Mouse (Mus musculus) midbrain, embryonic 10.5 days (tissue): ENCODE results near the gene Mrpl50. TPM values are rescaled to one million over a fixed set of nuclear protein-coding genes. Genes with fewer than 3 reads are reported as not detected.

Source experiments
- DNase-seq: peaks from one replicate; pipeline ENCODE4 v3.0.0-alpha.2; 2017; ENCODE audit warnings: low spot score
- H3K27ac ChIP-seq: fragments of 300-500 bp; sonication (generic); replicated peaks from 2 replicates; pipeline ENCODE4 v1.5.1; 2016; ENCODE audit warnings: mild to moderate bottlenecking
- H3K27me3 ChIP-seq: fragments of 300-500 bp; sonication (generic); 2 replicates; pipeline ENCODE4 v1.6.1; 2016; ENCODE audit warnings: low read depth, mild to moderate bottlenecking; ENCODE audit not compliant: poor library complexity, severe bottlenecking
- H3K36me3 ChIP-seq: fragments of 300-500 bp; sonication (generic); 2 replicates; pipeline ENCODE4 v1.6.1; 2016; ENCODE audit warnings: mild to moderate bottlenecking, moderate library complexity
- H3K4me1 ChIP-seq: fragments of 300-500 bp; sonication (generic); 2 replicates; pipeline ENCODE4 v1.6.1; 2016
- H3K4me3 ChIP-seq: fragments of 300-500 bp; sonication (generic); 2 replicates; pipeline ENCODE4 v1.5.1; 2016; ENCODE audit warnings: mild to moderate bottlenecking, moderate library complexity
- H3K9me3 ChIP-seq: fragments of 300-500 bp; sonication (generic); replicated peaks from 2 replicates; pipeline ENCODE4 v1.6.1; 2016; ENCODE audit warnings: mild to moderate bottlenecking
- WGBS: fragments of 180-500 bp; shearing (Covaris S2); methylation state at CpG from one replicate; pipeline ENCODE4 v1.1.7; 2016; 5-methylcytosine and 5-hydroxymethylcytosine counted together
- polyA plus RNA-seq: library from polyadenylated mRNA; unstranded; fragments of >200 nt; fragmentation: Nextera tagmentation; extraction: Ambion mirVana; gene quantifications from 2 replicates; pipeline ENCODE4 v1.2.1, GENCODE M21; 2016

Gene Mrpl50
- 85.6 and 86.3 TPM in 2 replicates for polyA plus RNA-seq

DNA sequence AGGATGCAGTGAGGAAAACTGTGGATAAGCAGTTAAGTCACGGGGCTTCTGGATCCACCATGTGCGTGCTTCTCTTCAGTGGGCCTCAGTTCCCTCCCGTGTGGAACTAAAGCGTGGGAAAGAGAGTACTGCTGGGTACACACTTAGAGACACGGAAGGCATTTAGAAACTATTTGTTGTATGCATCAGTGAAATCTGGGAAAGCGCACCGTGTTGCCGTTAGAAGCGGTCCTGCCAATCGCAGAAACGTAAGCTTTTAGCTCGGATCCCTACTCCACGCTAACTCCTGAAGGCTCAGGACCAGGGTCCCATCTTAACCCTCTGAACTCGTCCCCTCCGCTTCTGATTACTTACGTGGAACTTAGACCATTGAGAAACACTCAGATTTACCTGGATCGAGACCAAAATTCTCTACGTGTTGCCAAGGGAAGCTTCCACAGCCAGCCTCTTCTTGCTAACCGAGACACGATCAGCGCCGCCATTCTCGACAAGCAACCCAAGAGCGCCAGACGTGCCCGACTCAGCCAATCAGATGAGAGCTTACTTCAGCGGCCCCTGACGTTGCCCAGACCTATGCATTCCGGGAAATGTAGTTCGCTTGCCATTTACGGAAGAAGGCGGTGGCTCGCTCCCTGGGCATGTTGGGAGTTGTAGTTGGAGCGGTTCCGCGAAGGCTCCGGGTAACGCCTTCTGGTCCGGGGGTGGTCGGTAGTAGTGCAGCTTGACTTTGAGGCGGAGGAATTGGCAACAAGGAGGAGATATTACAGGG, at the start of gene Mrpl50, which contains the start of gene Zfp189:
Gene Mrpl50, minus strand, starts transcription at position 522 of the 769 bp plus-strand sequence.
Gene Zfp189, plus strand, starts transcription at position 605 of the 769 bp plus-strand sequence.
- H3K9me3 ChIP-seq = no peaks in the 10 kb centered on the region
- H3K4me1 ChIP-seq = peaks cover 29% of the 10 kb centered on the region
- H3K36me3 ChIP-seq = peaks cover 46% of the 10 kb centered on the region
- no peaks in the 10 kb centered on the region for H3K27me3 ChIP-seq
- peak; percentile 94 for DNase-seq
- H3K27ac ChIP-seq = peak within 1 kb of the TSS; percentile 90
- H3K4me3 ChIP-seq = peak within 1 kb of the TSS; percentile 75
- under 1% methylated on average over 41 of the region's 41 CpGs for WGBS

GRCm38 (mm10) chr4:49567613-49568012, 46.7 kb upstream of the Mrpl50 start:
- no peak overlapping the region for H3K27ac ChIP-seq
- H3K4me3 ChIP-seq = no peak overlapping the region
- 23% methylated on average over 3 of the region's 3 CpGs for WGBS
- no peaks in the 10 kb centered on the region for H3K9me3 ChIP-seq
- no peaks in the 10 kb centered on the region for H3K4me1 ChIP-seq
- H3K27me3 ChIP-seq = no peaks in the 10 kb centered on the region
- no peaks in the 10 kb centered on the region for H3K36me3 ChIP-seq
- peak; percentile 27 for DNase-seq

GRCm38 (mm10) chr4:49559915-49560772, 39.3 kb upstream of the Mrpl50 start:
- H3K4me1 ChIP-seq = no peaks in the 10 kb centered on the region
- DNase-seq = no peak
- no peaks in the 10 kb centered on the region for H3K36me3 ChIP-seq
- no peak overlapping the region for H3K4me3 ChIP-seq
- WGBS = 82% methylated on average over 20 of the region's 20 CpGs
- H3K27me3 ChIP-seq = no peaks in the 10 kb centered on the region
- no peak overlapping the region for H3K27ac ChIP-seq
- H3K9me3 ChIP-seq = no peaks in the 10 kb centered on the region

- no peak overlapping the region for H3K27ac ChIP-seq
- H3K9me3 ChIP-seq = no peaks in the 10 kb centered on the region
Observed at GRCm38 (mm10) chr4:49558181-49558580, 37.3 kb upstream of the Mrpl50 start.

GRCm38 (mm10) chr4:49557375-49557774, 36.5 kb upstream of the Mrpl50 start:
- 97% methylated on average over 7 of the region's 7 CpGs for WGBS
- no peak for DNase-seq
- H3K4me1 ChIP-seq = no peaks in the 10 kb centered on the region

More at GRCm38 (mm10) chr4:49558181-49558580, 37.3 kb upstream of the Mrpl50 start:
- H3K27me3 ChIP-seq = no peaks in the 10 kb centered on the region
- 88% methylated on average over 2 of the region's 2 CpGs for WGBS
- H3K36me3 ChIP-seq = no peaks in the 10 kb centered on the region
- DNase-seq = no peak
- no peak overlapping the region for H3K4me3 ChIP-seq
- no peaks in the 10 kb centered on the region for H3K4me1 ChIP-seq

DNA sequence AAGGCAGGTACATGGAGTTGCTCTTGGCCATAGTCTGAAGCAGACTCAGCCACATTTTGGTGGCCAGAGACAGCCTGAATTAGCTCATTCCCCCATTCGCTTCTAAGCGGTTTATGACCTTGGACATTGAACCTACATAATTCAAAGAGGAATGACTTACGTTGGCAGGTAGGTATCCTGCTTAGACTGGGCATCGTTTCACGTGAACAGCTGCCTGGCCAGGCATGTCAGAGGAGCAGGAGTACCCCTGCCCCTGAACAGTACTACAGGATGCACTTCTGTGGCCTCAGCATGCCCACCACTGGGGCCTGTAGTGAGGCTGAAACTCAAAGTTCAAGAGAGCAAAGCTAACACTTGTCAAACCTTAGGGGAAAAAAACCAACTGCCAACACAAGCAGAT, 32.5 kb upstream of the Mrpl50 start:
- Histone ChIP-seq H3K4me3 (no peak overlapping the region), H3K27me3 (no peaks in the 10 kb centered on the region), H3K27ac (no peak overlapping the region), H3K4me1 (no peaks in the 10 kb centered on the region), H3K9me3 (no peaks in the 10 kb centered on the region), H3K36me3 (no peaks in the 10 kb centered on the region)
- WGBS = 93% methylated on average over 5 of the region's 5 CpGs
- DNase-seq = no peak

More at GRCm38 (mm10) chr4:49557375-49557774, 36.5 kb upstream of the Mrpl50 start:
- H3K27me3 ChIP-seq = no peaks in the 10 kb centered on the region
- no peaks in the 10 kb centered on the region for H3K36me3 ChIP-seq
- no peak overlapping the region for H3K4me3 ChIP-seq
- H3K9me3 ChIP-seq = no peaks in the 10 kb centered on the region
- no peak overlapping the region for H3K27ac ChIP-seq

- DNase-seq = no peak
- no peaks in the 10 kb centered on the region for H3K4me1 ChIP-seq
- H3K36me3 ChIP-seq = no peaks in the 10 kb centered on the region
- no peak within 1 kb of the TSS for H3K4me3 ChIP-seq
- 82% methylated on average over 3 of the region's 3 CpGs for WGBS
- no peak within 1 kb of the TSS for H3K27ac ChIP-seq
- no peaks in the 10 kb centered on the region for H3K9me3 ChIP-seq
- H3K27me3 ChIP-seq = no peaks in the 10 kb centered on the region
Observed at GRCm38 (mm10) chr4:49549383-49549782, 28.5 kb upstream of the Mrpl50 start, which contains the start of gene Aldob. Gene Aldob, minus strand, starts transcription at chr4:49549546.

- no peaks in the 10 kb centered on the region for H3K4me1 ChIP-seq
- no peaks in the 10 kb centered on the region for H3K9me3 ChIP-seq
- 86% methylated on average over 7 of the region's 7 CpGs for WGBS
- H3K27ac ChIP-seq = no peak overlapping the region
- H3K36me3 ChIP-seq = no peaks in the 10 kb centered on the region
- DNase-seq = no peak
- H3K4me3 ChIP-seq = no peak overlapping the region
- H3K27me3 ChIP-seq = no peaks in the 10 kb centered on the region
Observed at GRCm38 (mm10) chr4:49547544-49548219, 26.8 kb upstream of the Mrpl50 start.

- H3K9me3 ChIP-seq = no peaks in the 10 kb centered on the region
- no peak overlapping the region for H3K27ac ChIP-seq
- H3K4me3 ChIP-seq = no peak overlapping the region
- no peak for DNase-seq
- no peaks in the 10 kb centered on the region for H3K36me3 ChIP-seq
- no peaks in the 10 kb centered on the region for H3K4me1 ChIP-seq
- 83% methylated on average over 6 of the region's 6 CpGs for WGBS
- no peaks in the 10 kb centered on the region for H3K27me3 ChIP-seq
Observed at GRCm38 (mm10) chr4:49546873-49547543, 26.1 kb upstream of the Mrpl50 start.

DNA sequence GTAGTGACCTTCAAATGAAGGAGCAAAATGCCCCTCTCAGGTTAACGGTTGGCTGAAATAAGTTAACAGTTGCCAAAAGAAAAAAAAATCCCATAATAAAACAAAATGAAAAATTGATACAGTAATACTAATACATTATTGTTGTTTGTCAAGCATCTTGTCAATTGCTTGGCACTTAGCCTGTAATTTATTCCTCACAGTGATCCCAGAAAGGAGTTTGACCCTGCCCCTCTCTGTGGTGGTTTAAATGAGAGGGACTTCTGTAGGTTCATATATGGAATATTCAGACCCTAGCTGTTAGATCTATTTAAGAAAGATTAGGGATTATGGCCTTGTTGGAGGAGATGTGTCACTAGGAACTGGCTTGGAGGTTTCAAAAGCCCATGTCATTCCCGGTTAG, 25.1 kb upstream of the Mrpl50 start:
- no peak overlapping the region for H3K27ac ChIP-seq
- H3K4me3 ChIP-seq = no peak overlapping the region
- no peak for DNase-seq
- WGBS = 91% methylated on average over 2 of the region's 2 CpGs
- no peaks in the 10 kb centered on the region for H3K36me3 ChIP-seq
- H3K27me3 ChIP-seq = no peaks in the 10 kb centered on the region
- H3K9me3 ChIP-seq = no peaks in the 10 kb centered on the region
- no peaks in the 10 kb centered on the region for H3K4me1 ChIP-seq

DNA sequence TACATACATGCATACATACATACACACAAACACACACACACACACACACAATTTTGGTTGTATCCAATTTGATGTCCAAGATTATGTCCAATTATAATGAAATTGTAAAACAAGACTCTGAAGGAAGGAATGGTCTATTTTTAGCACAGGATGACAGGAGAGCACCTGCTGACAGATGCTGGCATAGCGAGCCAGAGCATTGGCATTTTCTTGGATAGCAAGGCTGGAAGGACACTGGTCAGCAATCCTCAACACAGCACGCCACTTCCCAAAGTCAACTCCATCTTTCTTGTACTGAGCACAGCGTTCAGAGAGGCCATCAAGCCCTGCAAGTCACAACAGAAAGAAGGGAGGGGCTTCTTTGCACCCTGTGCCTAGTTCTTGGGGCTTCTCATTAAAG, 20.1 kb upstream of the Mrpl50 start:
- Histone ChIP-seq H3K36me3 (no peaks in the 10 kb centered on the region), H3K4me1 (no peaks in the 10 kb centered on the region), H3K27me3 (no peaks in the 10 kb centered on the region), H3K27ac (no peak overlapping the region), H3K9me3 (no peaks in the 10 kb centered on the region), H3K4me3 (no peak overlapping the region)
- DNase-seq = no peak
- WGBS = 78% methylated on average over 3 of the region's 3 CpGs

GRCm38 (mm10) chr4:49539665-49540064, 18.8 kb upstream of the Mrpl50 start:
- Histone ChIP-seq H3K36me3 (no peaks in the 10 kb centered on the region), H3K9me3 (no peaks in the 10 kb centered on the region), H3K4me1 (no peaks in the 10 kb centered on the region), H3K27ac (no peak overlapping the region), H3K4me3 (no peak overlapping the region), H3K27me3 (no peaks in the 10 kb centered on the region)
- WGBS = 81% methylated on average over 6 of the region's 6 CpGs
- DNase-seq = no peak
